Mouse (Mus musculus): Measurements from ENCODE around the gene Dennd6b. TPM values are rescaled to one million over a fixed set of nuclear protein-coding genes. Genes with fewer than 3 reads are reported as not detected.

The Dennd6b gene
- polyA plus RNA-seq, 1 experiment from 2014 or later: 12.5 TPM

- Histone ChIP-seq H3K4me2 (ENCODE audit: low read depth, low read length) (no peak overlapping the region), H3K4me1 (replicated peaks; ENCODE audit: control insufficient read depth, insufficient read depth, low read length) (peaks cover 13% of the 10 kb centered on the region), H3K27ac (ENCODE audit: low read length) (no peak overlapping the region), H3K9ac (ENCODE audit: low read length) (no peak overlapping the region), H3K9me3 (ENCODE audit: control insufficient read depth, low read length) (no peaks in the 10 kb centered on the region), H3K27me3 (ENCODE audit: control insufficient read depth, insufficient read depth, low read depth, low read length) (no peaks in the 10 kb centered on the region), H3K36me3 (ENCODE audit: control insufficient read depth, insufficient read depth, low read length) (no peaks in the 10 kb centered on the region), H3K4me3 (ENCODE audit: low read length) (no peak overlapping the region)
- no peak for ATAC-seq (ENCODE audit: low read depth)
- WGBS: 58% methylated on average over 5 of the region's 5 CpGs
These were observed 12.0 kb downstream of the Dennd6b start for GRCm38 (mm10) chr15:89184141-89184936.

- ATAC-seq (ENCODE audit: low read depth): no peak
- WGBS: 69% methylated on average over 5 of the region's 5 CpGs
- H3K4me1 ChIP-seq (replicated peaks; ENCODE audit: control insufficient read depth, insufficient read depth, low read length): peaks cover 26% of the 10 kb centered on the region
- H3K4me2 ChIP-seq (ENCODE audit: low read depth, low read length): 0 out of 2 replicates have a peak overlapping the region, but pooled peaks have one; percentile 5
- no peak overlapping the region for H3K4me3 ChIP-seq (ENCODE audit: low read length)
- H3K27ac ChIP-seq (ENCODE audit: low read length): peak overlapping the region; percentile 73
- no peak overlapping the region for H3K9ac ChIP-seq (ENCODE audit: low read length)
- no peaks in the 10 kb centered on the region for H3K36me3 ChIP-seq (ENCODE audit: control insufficient read depth, insufficient read depth, low read length)
- no peaks in the 10 kb centered on the region for H3K27me3 ChIP-seq (ENCODE audit: control insufficient read depth, insufficient read depth, low read depth, low read length)
- no peaks in the 10 kb centered on the region for H3K9me3 ChIP-seq (ENCODE audit: control insufficient read depth, low read length)
These were observed 13.5 kb downstream of the Dennd6b start for GRCm38 (mm10) chr15:89182842-89183241.

GRCm38 (mm10) chr15:89182328-89182741 is 14.0 kb downstream of the Dennd6b start:
- 26% methylated on average over 6 of the region's 6 CpGs for WGBS
- Histone ChIP-seq H3K4me2 (ENCODE audit: low read depth, low read length) (0 out of 2 replicates have a peak overlapping the region, but pooled peaks have one; percentile 5), H3K9me3 (ENCODE audit: control insufficient read depth, low read length) (no peaks in the 10 kb centered on the region), H3K4me1 (replicated peaks; ENCODE audit: control insufficient read depth, insufficient read depth, low read length) (peaks cover 31% of the 10 kb centered on the region), H3K36me3 (ENCODE audit: control insufficient read depth, insufficient read depth, low read length) (no peaks in the 10 kb centered on the region), H3K27me3 (ENCODE audit: control insufficient read depth, insufficient read depth, low read depth, low read length) (no peaks in the 10 kb centered on the region), H3K9ac (ENCODE audit: low read length) (0 out of 2 replicates have a peak overlapping the region, but pooled peaks have one; percentile 36), H3K4me3 (ENCODE audit: low read length) (no peak overlapping the region), H3K27ac (ENCODE audit: low read length) (peak overlapping the region; percentile 73)
- ATAC-seq (ENCODE audit: low read depth): no peak

- no peak for ATAC-seq (ENCODE audit: low read depth)
- Histone ChIP-seq H3K4me2 (ENCODE audit: low read depth, low read length) (peak overlapping the region; percentile 63), H3K9ac (ENCODE audit: low read length) (0 out of 2 replicates have a peak overlapping the region, but pooled peaks have one; percentile 5), H3K4me1 (replicated peaks; ENCODE audit: control insufficient read depth, insufficient read depth, low read length) (peaks cover 37% of the 10 kb centered on the region), H3K4me3 (ENCODE audit: low read length) (peak overlapping the region; percentile 79), H3K27me3 (ENCODE audit: control insufficient read depth, insufficient read depth, low read depth, low read length) (no peaks in the 10 kb centered on the region), H3K36me3 (ENCODE audit: control insufficient read depth, insufficient read depth, low read length) (no peaks in the 10 kb centered on the region), H3K9me3 (ENCODE audit: control insufficient read depth, low read length) (no peaks in the 10 kb centered on the region), H3K27ac (ENCODE audit: low read length) (peak overlapping the region; percentile 73)
- 55% methylated on average over 10 of the region's 10 CpGs for WGBS
These were observed 14.6 kb downstream of the Dennd6b start for GRCm38 (mm10) chr15:89181561-89182270.

GRCm38 (mm10) chr15:89180571-89181229 is 15.6 kb downstream of the Dennd6b start, which contains the start of gene Plxnb2:
Gene Plxnb2 (minus strand): TSS chr15:89180788.
- H3K4me2 ChIP-seq (ENCODE audit: low read depth, low read length): peak within 1 kb of the TSS; percentile 63
- peak within 1 kb of the TSS; percentile 79 for H3K4me3 ChIP-seq (ENCODE audit: low read length)
- no peaks in the 10 kb centered on the region for H3K36me3 ChIP-seq (ENCODE audit: control insufficient read depth, insufficient read depth, low read length)
- H3K27ac ChIP-seq (ENCODE audit: low read length): peak within 1 kb of the TSS; percentile 95
- H3K4me1 ChIP-seq (replicated peaks; ENCODE audit: control insufficient read depth, insufficient read depth, low read length): peaks cover 47% of the 10 kb centered on the region
- ATAC-seq (ENCODE audit: low read depth): peak; percentile 89
- WGBS: under 1% methylated on average over 55 of the region's 72 CpGs
- H3K27me3 ChIP-seq (ENCODE audit: control insufficient read depth, insufficient read depth, low read depth, low read length): no peaks in the 10 kb centered on the region
- no peaks in the 10 kb centered on the region for H3K9me3 ChIP-seq (ENCODE audit: control insufficient read depth, low read length)
- H3K9ac ChIP-seq (ENCODE audit: low read length): peak within 1 kb of the TSS; percentile 91

GRCm38 (mm10) chr15:89180081-89180541 is 16.2 kb downstream of the Dennd6b start:
- H3K9me3 ChIP-seq (ENCODE audit: control insufficient read depth, low read length): no peaks in the 10 kb centered on the region
- 0% methylated on average over 26 of the region's 26 CpGs for WGBS

GRCm38 (mm10) chr15:89179630-89179964 is 16.7 kb downstream of the Dennd6b start:
- H3K4me2 ChIP-seq (ENCODE audit: low read depth, low read length): peak overlapping the region; percentile 63
- peaks cover 58% of the 10 kb centered on the region for H3K4me1 ChIP-seq (replicated peaks; ENCODE audit: control insufficient read depth, insufficient read depth, low read length)
- peak overlapping the region; percentile 79 for H3K4me3 ChIP-seq (ENCODE audit: low read length)
- WGBS: 3% methylated on average over 6 of the region's 6 CpGs
- no peaks in the 10 kb centered on the region for H3K9me3 ChIP-seq (ENCODE audit: control insufficient read depth, low read length)
- H3K27me3 ChIP-seq (ENCODE audit: control insufficient read depth, insufficient read depth, low read depth, low read length): no peaks in the 10 kb centered on the region
- no peaks in the 10 kb centered on the region for H3K36me3 ChIP-seq (ENCODE audit: control insufficient read depth, insufficient read depth, low read length)
- no peak for ATAC-seq (ENCODE audit: low read depth)
- peak overlapping the region; percentile 91 for H3K9ac ChIP-seq (ENCODE audit: low read length)
- peak overlapping the region; percentile 95 for H3K27ac ChIP-seq (ENCODE audit: low read length)

More at GRCm38 (mm10) chr15:89180081-89180541, 16.2 kb downstream of the Dennd6b start:
- Histone ChIP-seq H3K4me3 (ENCODE audit: low read length) (peak overlapping the region; percentile 79), H3K4me2 (ENCODE audit: low read depth, low read length) (peak overlapping the region; percentile 63), H3K4me1 (replicated peaks; ENCODE audit: control insufficient read depth, insufficient read depth, low read length) (peaks cover 53% of the 10 kb centered on the region), H3K36me3 (ENCODE audit: control insufficient read depth, insufficient read depth, low read length) (no peaks in the 10 kb centered on the region), H3K9ac (ENCODE audit: low read length) (peak overlapping the region; percentile 91), H3K27ac (ENCODE audit: low read length) (peak overlapping the region; percentile 95), H3K27me3 (ENCODE audit: control insufficient read depth, insufficient read depth, low read depth, low read length) (no peaks in the 10 kb centered on the region)
- no peak; the same call in 1 of the 2 replicates for ATAC-seq (ENCODE audit: low read depth)

- Histone ChIP-seq H3K9me3 (ENCODE audit: control insufficient read depth, low read length) (no peaks in the 10 kb centered on the region), H3K4me3 (ENCODE audit: low read length) (peak overlapping the region; percentile 79), H3K4me2 (ENCODE audit: low read depth, low read length) (peak overlapping the region; percentile 63), H3K27me3 (ENCODE audit: control insufficient read depth, insufficient read depth, low read depth, low read length) (no peaks in the 10 kb centered on the region), H3K27ac (ENCODE audit: low read length) (peak overlapping the region; percentile 95), H3K9ac (ENCODE audit: low read length) (peak overlapping the region; percentile 91), H3K4me1 (replicated peaks; ENCODE audit: control insufficient read depth, insufficient read depth, low read length) (peaks cover 63% of the 10 kb centered on the region), H3K36me3 (ENCODE audit: control insufficient read depth, insufficient read depth, low read length) (no peaks in the 10 kb centered on the region)
- WGBS: under 1% methylated on average over 16 of the region's 16 CpGs
- peak; percentile 69 for ATAC-seq (ENCODE audit: low read depth)
These were observed 17.2 kb downstream of the Dennd6b start for GRCm38 (mm10) chr15:89178954-89179629.
